Mouse (Mus musculus) forebrain, embryonic 14.5 days (tissue): ENCODE measurements around the gene Nr6a1. TPM values are rescaled to one million over a fixed set of nuclear protein-coding genes. Genes with fewer than 3 reads are reported as not detected.

ENCODE experiments used
- ATAC-seq: fragments of 200-750 bp; cut with Nextera tagmentation; 2 replicates; pipeline ENCODE4 v1.8.0; 2017; ENCODE audit warnings: mild to moderate bottlenecking, moderate library complexity
- DNase-seq: peaks from one replicate; pipeline ENCODE4 v3.0.0-alpha.2; 2015; ENCODE audit warnings: low spot score
- H3K27ac ChIP-seq: fragments of 300-500 bp; sonication (generic); 2 replicates; pipeline ENCODE4 v1.5.1; 2014; ENCODE audit warnings: low read depth, mild to moderate bottlenecking, control low read depth, low read length, moderate library complexity
- H3K27me3 ChIP-seq: fragments of 300-500 bp; sonication (generic); replicated peaks from 2 replicates; pipeline ENCODE4 v1.6.1; 2014; ENCODE audit warnings: low read length, control low read depth, mixed read lengths; ENCODE audit not compliant: control insufficient read depth, insufficient read depth
- H3K36me3 ChIP-seq: fragments of 300-500 bp; sonication (generic); 2 replicates; pipeline ENCODE4 v1.6.1; 2014; ENCODE audit warnings: low read length, control low read depth; ENCODE audit not compliant: control insufficient read depth, insufficient read depth
- H3K4me1 ChIP-seq: fragments of 300-500 bp; sonication (generic); 2 replicates; pipeline ENCODE4 v1.6.1; 2014; ENCODE audit warnings: antibody characterized with exemption, low read length, control low read depth; ENCODE audit not compliant: control insufficient read depth, insufficient read depth
- H3K4me2 ChIP-seq: fragments of 300-500 bp; sonication (generic); 2 replicates; pipeline ENCODE4 v1.6.1; 2014; ENCODE audit warnings: mild to moderate bottlenecking, control low read depth, low read length
- H3K4me3 ChIP-seq: fragments of 300-500 bp; sonication (generic); 2 replicates; pipeline ENCODE4 v1.5.1; 2014; ENCODE audit warnings: low read depth, low read length, control low read depth
- H3K9ac ChIP-seq: fragments of 300-500 bp; sonication (generic); 2 replicates; pipeline ENCODE4 v1.6.1; 2014; ENCODE audit warnings: mild to moderate bottlenecking, low read length, control low read depth, moderate library complexity
- H3K9me3 ChIP-seq: fragments of 300-500 bp; sonication (generic); replicated peaks from 2 replicates; pipeline ENCODE4 v1.6.1; 2016; ENCODE audit warnings: low read length, control low read depth, mixed read lengths; ENCODE audit not compliant: control insufficient read depth
- WGBS: fragments of 180-500 bp; shearing (Covaris S2); extraction: QIAGEN DNeasy Blood & Tissue Kit; methylation state at CpG from one replicate; pipeline ENCODE4 v1.1.7; 2014; 5-methylcytosine and 5-hydroxymethylcytosine counted together
- polyA plus RNA-seq: library from polyadenylated mRNA; unstranded; fragments of >200 nt; fragmentation: Nextera tagmentation; extraction: Ambion mirVana; gene quantifications from 2 replicates; pipeline ENCODE4 v1.2.1, GENCODE M21; 2014

Nr6a1 gene
- polyA plus RNA-seq, 1 experiment from 2014 or later = 0.67 TPM

GRCm38 (mm10) chr2:38866711-38867110 lies 60.8 kb downstream of the Nr6a1 start:
- Histone ChIP-seq H3K4me1 (no peaks in the 10 kb centered on the region), H3K27ac (no peak overlapping the region), H3K4me3 (no peak overlapping the region), H3K9me3 (no peaks in the 10 kb centered on the region), H3K27me3 (no peaks in the 10 kb centered on the region), H3K4me2 (no peak overlapping the region), H3K9ac (no peak overlapping the region), H3K36me3 (peaks cover 13% of the 10 kb centered on the region; the same call in 1 of the 2 replicates)
- WGBS = 77% methylated on average over 1 of the region's 1 CpGs
- DNase-seq = no peak
- no peak for ATAC-seq

GRCm38 (mm10) chr2:38864011-38864410 lies 63.5 kb downstream of the Nr6a1 start:
- DNase-seq (peak; percentile 78), ATAC-seq (peak; percentile 77)
- Histone ChIP-seq H3K4me1 (no peaks in the 10 kb centered on the region), H3K4me2 (no peak overlapping the region), H3K9me3 (no peaks in the 10 kb centered on the region), H3K27ac (no peak overlapping the region), H3K27me3 (no peaks in the 10 kb centered on the region), H3K4me3 (no peak overlapping the region), H3K36me3 (peaks cover 13% of the 10 kb centered on the region; the same call in 1 of the 2 replicates), H3K9ac (no peak overlapping the region)
- WGBS = 52% methylated on average over 4 of the region's 4 CpGs

DNA sequence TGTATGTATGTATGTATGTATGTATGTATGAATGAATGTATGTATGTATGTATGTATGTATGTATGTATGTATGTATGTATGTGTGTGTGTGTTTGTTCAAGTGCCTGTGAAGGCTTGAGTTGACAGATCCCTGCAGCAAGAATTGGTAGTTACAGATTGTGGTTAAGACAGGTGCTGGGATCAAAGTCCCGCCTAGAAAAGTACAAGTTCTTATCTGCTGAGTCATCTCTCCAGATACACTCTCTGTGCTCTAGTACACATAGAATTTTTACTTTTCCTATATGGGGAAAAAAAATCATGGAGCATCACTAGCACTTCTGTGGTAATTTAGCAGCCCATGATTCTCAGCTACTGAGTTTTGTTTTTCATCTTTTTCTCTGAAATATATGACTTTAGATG lies 75.7 kb downstream of the Nr6a1 start:
- no peak overlapping the region for H3K27ac ChIP-seq
- no peak overlapping the region for H3K9ac ChIP-seq
- no peak for DNase-seq
- H3K4me2 ChIP-seq = no peak overlapping the region
- 81% methylated on average over 1 of the region's 1 CpGs for WGBS
- no peaks in the 10 kb centered on the region for H3K27me3 ChIP-seq
- no peak for ATAC-seq
- H3K9me3 ChIP-seq = no peaks in the 10 kb centered on the region
- H3K4me3 ChIP-seq = no peak overlapping the region
- H3K36me3 ChIP-seq = peaks cover 35% of the 10 kb centered on the region
- no peaks in the 10 kb centered on the region for H3K4me1 ChIP-seq

- H3K27ac ChIP-seq = no peak overlapping the region
- H3K4me3 ChIP-seq = no peak overlapping the region
- no peaks in the 10 kb centered on the region for H3K9me3 ChIP-seq
- ATAC-seq (no peak), DNase-seq (no peak)
- no peaks in the 10 kb centered on the region for H3K4me1 ChIP-seq
- H3K27me3 ChIP-seq = no peaks in the 10 kb centered on the region
- WGBS = 89% methylated on average over 2 of the region's 2 CpGs
- H3K4me2 ChIP-seq = no peak overlapping the region
- no peak overlapping the region for H3K9ac ChIP-seq
- H3K36me3 ChIP-seq = peaks cover 13% of the 10 kb centered on the region; the same call in 1 of the 2 replicates
Measured at GRCm38 (mm10) chr2:38846319-38846718, 81.2 kb downstream of the Nr6a1 start.

- Histone ChIP-seq H3K27ac (no peak overlapping the region), H3K4me3 (no peak overlapping the region), H3K36me3 (peaks cover 7% of the 10 kb centered on the region; the same call in 1 of the 2 replicates), H3K27me3 (no peaks in the 10 kb centered on the region), H3K9ac (no peak overlapping the region), H3K9me3 (no peaks in the 10 kb centered on the region), H3K4me1 (no peaks in the 10 kb centered on the region), H3K4me2 (no peak overlapping the region)
- 95% methylated on average over 6 of the region's 6 CpGs for WGBS
- DNase-seq (no peak), ATAC-seq (no peak)
Measured at GRCm38 (mm10) chr2:38835489-38835888, 92.0 kb downstream of the Nr6a1 start.

DNA sequence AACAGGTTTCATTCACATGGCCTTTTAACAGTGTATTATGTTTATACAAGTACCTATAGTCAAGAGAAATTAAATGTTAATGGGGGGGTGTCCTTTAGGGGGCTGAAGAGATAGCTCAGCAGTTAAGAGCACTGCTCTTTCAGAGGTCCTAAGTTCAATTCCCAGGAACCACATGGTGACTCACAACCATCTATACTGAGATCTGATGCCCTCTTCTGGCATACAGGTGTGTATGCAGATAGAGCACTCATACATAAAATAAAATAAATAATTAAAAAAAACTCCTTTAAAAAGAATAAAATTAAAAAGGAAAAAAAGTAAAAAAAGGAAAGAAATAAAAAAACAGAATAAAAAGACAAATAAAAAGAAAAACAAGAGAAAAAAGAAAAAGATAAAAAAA lies 95.5 kb downstream of the Nr6a1 start:
- no peaks in the 10 kb centered on the region for H3K4me1 ChIP-seq
- H3K27ac ChIP-seq = no peak overlapping the region
- no peaks in the 10 kb centered on the region for H3K27me3 ChIP-seq
- H3K36me3 ChIP-seq = peaks cover 5% of the 10 kb centered on the region; the same call in 1 of the 2 replicates
- DNase-seq (no peak), ATAC-seq (no peak)
- H3K4me2 ChIP-seq = no peak overlapping the region
- no peak overlapping the region for H3K4me3 ChIP-seq
- no peaks in the 10 kb centered on the region for H3K9me3 ChIP-seq
- no peak overlapping the region for H3K9ac ChIP-seq

GRCm38 (mm10) chr2:38829521-38829920 lies 98.0 kb downstream of the Nr6a1 start:
- Histone ChIP-seq H3K9me3 (no peaks in the 10 kb centered on the region), H3K4me3 (no peak overlapping the region), H3K4me1 (peaks cover 7% of the 10 kb centered on the region), H3K9ac (no peak overlapping the region), H3K4me2 (no peak overlapping the region), H3K27me3 (no peaks in the 10 kb centered on the region), H3K27ac (no peak overlapping the region), H3K36me3 (peaks cover 5% of the 10 kb centered on the region; the same call in 1 of the 2 replicates)
- DNase-seq (no peak), ATAC-seq (no peak)
- 93% methylated on average over 1 of the region's 1 CpGs for WGBS

GRCm38 (mm10) chr2:38827801-38828306 lies 99.6 kb downstream of the Nr6a1 start:
- Histone ChIP-seq H3K36me3 (peaks cover 5% of the 10 kb centered on the region; the same call in 1 of the 2 replicates), H3K27ac (no peak overlapping the region), H3K4me3 (no peak overlapping the region), H3K9ac (no peak overlapping the region), H3K4me1 (peaks cover 7% of the 10 kb centered on the region), H3K4me2 (no peak overlapping the region), H3K9me3 (no peaks in the 10 kb centered on the region), H3K27me3 (no peaks in the 10 kb centered on the region)
- no peak for DNase-seq
- 92% methylated on average over 3 of the region's 3 CpGs for WGBS
- no peak for ATAC-seq

DNA sequence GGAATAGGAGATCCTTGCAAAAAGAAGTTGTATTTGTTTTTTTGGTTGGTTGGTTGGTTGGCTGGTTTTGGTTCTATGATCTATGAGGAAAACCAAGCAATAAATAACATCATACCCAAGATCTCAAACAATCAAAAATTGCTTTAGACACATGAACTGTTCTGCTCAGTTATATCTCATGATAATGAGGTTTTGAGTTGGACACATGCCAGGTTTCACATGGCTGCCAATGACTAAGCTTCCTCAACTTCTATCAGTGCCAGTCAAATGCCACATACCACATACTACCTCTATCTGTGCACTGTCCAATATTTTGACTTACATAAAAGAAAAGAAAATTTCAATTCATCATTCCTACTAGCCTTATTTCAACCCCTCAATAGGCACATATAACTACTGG lies 101.3 kb downstream of the Nr6a1 start:
- no peak for ATAC-seq
- peak; percentile 72 for DNase-seq
- Histone ChIP-seq H3K36me3 (peaks cover under 1% of the 10 kb centered on the region; the same call in 1 of the 2 replicates), H3K4me1 (peaks cover 7% of the 10 kb centered on the region), H3K9ac (no peak overlapping the region), H3K27ac (no peak overlapping the region), H3K9me3 (no peaks in the 10 kb centered on the region), H3K27me3 (no peaks in the 10 kb centered on the region), H3K4me3 (no peak overlapping the region), H3K4me2 (peak overlapping the region; percentile 32; the same call in 1 of the 2 replicates)
